Mouse (Mus musculus): ENCODE data around the gene Ankrd33. TPM values are rescaled to one million over a fixed set of nuclear protein-coding genes. Genes with fewer than 3 reads are reported as not detected.
A peak's percentile ranks its signal among the peaks of the same experiment; 100 is the strongest.

Ankrd33 gene
- total RNA-seq, 2 experiments from 2014 or later = not detected

DNA sequence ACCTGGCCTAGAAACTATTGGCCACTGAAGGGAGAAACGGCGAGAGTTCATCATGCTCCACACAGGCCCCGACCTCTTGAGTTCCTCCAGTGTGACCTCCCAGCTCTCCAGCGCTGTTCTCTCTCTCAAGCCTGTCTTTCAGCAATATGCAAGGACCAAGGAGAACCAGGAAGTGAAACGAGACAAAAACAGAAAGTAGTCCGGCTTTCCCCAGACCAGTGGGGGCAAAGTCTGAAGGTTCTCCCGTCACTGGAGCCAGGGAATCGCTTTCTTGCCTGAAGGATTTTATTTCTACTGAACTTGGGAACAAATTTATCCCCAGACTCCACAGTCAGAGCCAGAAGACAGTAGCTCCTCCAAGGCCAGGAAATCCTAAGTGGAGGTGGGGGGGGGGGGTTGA, 29.2 kb downstream of the Ankrd33 start:
- DNase-seq = no peak
- intact Hi-C loops (cut with DNase I) = loop anchor here (2.0 kb wide), 1 partner anchor 54 kb away; no protein-coding TSS in a partner anchor

GRCm38 (mm10) chr15:101145424-101146099, 30.0 kb downstream of the Ankrd33 start:
- intact Hi-C loops (cut with DNase I) = loop anchor here (2.0 kb wide), 1 partner anchor 53 kb away; no protein-coding TSS in a partner anchor
- peak; percentile 95 to 97 for DNase-seq

GRCm38 (mm10) chr15:101146100-101146965, 30.8 kb downstream of the Ankrd33 start:
- intact Hi-C loops (cut with DNase I) = no loop called here
- peak in 1 of 2 experiments; percentile 45 for DNase-seq

DNA sequence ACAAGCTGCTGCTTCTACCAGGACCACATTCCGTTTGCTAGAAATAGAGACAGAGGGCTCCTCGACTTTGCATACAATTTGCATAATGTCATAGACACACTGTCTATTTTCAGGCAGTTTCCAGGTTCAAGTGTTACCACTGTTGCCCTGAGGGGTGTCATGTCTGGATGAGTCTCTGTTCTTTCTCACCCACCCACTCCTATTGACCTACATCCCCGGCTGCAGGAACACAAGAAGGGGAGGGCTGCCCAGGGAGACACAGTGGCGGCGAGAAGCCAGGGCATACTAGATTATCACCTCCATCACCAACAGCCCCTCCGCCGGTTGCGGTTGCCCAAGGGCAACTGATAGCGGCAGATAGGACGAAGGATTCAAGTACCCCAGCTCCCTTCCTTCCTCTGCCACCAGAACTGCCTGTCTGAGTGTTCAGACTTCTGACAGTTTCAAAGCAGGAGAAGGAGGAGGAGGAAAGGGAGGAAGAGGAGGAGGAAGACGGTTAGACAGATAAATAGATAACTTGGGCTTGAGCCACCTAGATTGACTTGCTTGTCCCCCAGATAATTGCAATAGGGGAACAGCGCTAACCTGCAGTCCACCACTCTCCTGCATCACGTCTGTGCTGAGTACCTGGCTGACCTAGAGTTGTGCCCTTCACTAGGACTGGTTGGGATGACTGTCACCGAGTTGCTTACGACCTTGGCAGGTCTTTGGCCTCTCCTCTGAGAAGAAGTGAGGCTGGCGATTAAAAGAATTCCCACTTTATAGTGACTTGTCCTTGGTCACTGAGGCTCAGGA, 31.8 kb downstream of the Ankrd33 start:
- intact Hi-C loops (cut with DNase I) = no loop called here
- DNase-seq = no peak

GRCm38 (mm10) chr15:101147910-101148273, 32.3 kb downstream of the Ankrd33 start:
- intact Hi-C loops (cut with DNase I) = loop anchor here (2.0 kb wide), 1 partner anchor 25 kb away; no protein-coding TSS in a partner anchor
- peak; percentile 37 for DNase-seq

GRCm38 (mm10) chr15:101148604-101149003, 33.0 kb downstream of the Ankrd33 start:
- intact Hi-C loops (cut with DNase I) = loop anchor here (2.0 kb wide), 1 partner anchor 24 kb away; no protein-coding TSS in a partner anchor
- DNase-seq = no peak

DNA sequence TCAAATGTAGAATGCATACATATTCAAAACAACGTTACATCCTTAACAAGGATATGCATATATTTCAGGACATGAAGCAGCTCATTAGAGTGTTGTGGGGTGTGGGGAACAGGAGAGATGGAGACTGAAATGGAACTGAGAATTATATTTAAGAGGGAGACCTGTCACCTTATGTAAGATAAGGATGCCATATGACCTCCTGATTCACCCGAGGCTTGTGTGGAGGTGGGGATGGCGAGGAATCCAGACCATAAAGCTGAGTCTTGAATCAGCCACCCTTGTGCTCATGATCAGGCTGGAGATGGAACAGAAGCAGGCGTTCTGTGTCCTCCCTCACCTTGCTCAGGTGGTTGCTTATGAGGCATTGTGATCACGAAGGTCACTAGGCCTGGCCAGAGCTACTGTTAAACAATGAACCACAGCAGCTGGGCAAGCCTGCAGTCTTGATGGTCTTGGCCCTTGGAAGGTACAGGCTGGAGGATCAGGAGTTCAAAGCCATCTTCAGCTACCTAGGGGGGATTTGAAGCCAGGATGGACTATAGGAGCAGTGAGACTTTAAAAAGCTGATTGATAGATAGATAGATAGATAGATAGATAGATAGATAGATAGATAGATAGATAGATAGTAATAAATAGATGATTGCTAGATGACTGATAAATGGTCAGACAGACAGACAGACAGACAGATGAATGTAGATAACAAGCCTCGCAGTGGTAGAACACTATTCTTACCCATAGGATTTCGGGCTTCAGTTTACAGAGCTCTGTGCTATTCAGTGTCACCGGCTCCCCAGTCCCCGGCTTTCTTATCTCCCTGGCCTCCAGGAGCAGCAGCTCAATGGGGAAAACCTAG, 36.1 kb downstream of the Ankrd33 start:
- intact Hi-C loops (cut with DNase I) = no loop called here
- no peak for DNase-seq

- intact Hi-C loops (cut with DNase I) = no loop called here
- DNase-seq = no peak
Measured at GRCm38 (mm10) chr15:101154700-101155616, 39.4 kb downstream of the Ankrd33 start.

GRCm38 (mm10) chr15:101160128-101160527, 44.6 kb downstream of the Ankrd33 start:
- intact Hi-C loops (cut with DNase I) = no loop called here

GRCm38 (mm10) chr15:101160591-101160990, 45.0 kb downstream of the Ankrd33 start:
- intact Hi-C loops (cut with DNase I) = no loop called here
- DNase-seq = no peak

More at GRCm38 (mm10) chr15:101160128-101160527, 44.6 kb downstream of the Ankrd33 start:
- DNase-seq = no peak

DNA sequence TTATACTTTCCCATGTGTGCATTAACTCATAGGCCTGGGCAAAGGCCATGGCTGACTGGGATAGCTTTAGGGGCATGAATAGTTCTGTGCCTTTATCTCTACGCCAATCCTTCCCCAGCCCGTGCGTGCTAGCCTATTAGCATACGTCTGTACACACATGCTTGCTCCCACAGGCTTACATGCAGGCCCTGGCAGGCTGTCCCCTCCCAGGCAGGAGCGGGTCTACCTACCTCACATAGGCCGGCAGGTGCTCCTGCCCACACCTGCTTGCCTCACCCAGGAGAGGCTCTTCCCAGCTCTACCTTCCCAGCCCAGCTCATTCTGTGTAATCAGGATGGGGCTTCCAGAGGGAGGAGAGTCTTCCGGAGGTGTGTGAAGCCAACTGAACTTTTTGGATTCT, 46.0 kb downstream of the Ankrd33 start:
- no peak for DNase-seq
- intact Hi-C loops (cut with DNase I) = no loop called here

DNA sequence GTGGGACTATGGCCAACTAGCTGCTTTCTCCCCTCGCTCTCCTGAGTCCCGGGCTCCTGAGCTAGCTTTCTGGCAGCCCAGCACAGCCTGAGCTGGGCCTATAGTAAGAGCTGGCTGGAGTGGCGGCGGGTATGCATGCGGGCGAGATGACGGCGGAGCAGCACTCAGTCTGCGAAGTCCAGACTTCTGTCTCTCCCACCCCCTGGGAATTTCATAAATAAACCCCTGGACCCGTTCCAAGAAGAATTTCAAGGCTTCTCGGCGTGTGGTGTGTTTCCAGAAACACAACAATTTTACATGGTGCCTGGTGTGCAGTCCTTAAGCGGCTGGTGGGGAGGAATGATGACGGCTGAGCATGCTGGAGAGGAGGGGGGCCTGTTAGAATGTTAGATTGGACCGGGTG, 47.5 kb downstream of the Ankrd33 start:
- intact Hi-C loops (cut with DNase I) = no loop called here

GRCm38 (mm10) chr15:101163854-101164253, 48.3 kb downstream of the Ankrd33 start:
- DNase-seq = no peak
- intact Hi-C loops (cut with DNase I) = no loop called here

More for the DNA sequence above, 47.5 kb downstream of the Ankrd33 start:
- peak in 1 of 2 experiments; percentile 24 for DNase-seq

- intact Hi-C loops (cut with DNase I) = no loop called here
- DNase-seq = no peak
Measured at GRCm38 (mm10) chr15:101164291-101164690, 48.7 kb downstream of the Ankrd33 start.

DNA sequence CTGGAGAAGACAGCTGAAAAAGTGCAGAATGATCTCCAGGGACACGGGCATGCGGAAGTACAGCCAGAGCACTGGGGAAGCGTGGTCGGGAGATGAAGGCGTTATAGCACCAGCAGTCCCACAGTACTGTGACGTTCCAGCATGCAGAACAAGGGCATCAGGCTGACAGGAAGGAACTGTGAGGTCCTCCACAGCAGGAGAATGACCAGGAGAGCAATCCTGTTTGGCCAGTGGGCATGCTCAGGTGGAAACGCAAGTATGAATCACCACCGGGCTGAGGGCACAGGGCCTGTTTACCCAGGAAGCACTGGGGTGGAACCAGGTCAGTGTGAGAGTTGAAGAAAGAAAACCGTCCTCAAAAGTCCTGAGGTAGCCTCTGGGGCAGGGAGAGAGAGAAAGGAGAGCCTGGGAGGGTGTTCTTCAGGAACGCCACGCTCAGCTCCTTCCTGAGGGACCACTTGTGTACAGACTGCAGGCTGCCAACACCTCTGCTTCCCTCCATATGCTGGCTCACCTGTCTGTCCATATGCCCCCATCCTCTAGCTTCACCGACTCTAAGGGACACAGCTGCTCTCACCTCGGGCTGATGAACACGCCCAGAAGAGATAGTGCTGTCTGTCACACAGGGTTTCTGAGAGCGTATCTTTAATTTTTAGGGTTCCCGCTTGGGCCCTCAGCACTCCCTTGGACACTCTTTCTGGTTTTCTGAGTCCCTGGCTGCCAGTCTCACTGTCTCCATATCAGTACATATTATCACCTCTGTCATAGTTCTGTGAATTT, 50.3 kb downstream of the Ankrd33 start:
- intact Hi-C loops (cut with DNase I) = no loop called here
- DNase-seq = no peak

- DNase-seq = no peak
- intact Hi-C loops (cut with DNase I) = no loop called here
Measured at GRCm38 (mm10) chr15:101167553-101167952, 52.0 kb downstream of the Ankrd33 start.

Measured in heart, postnatal 36 days (tissue).